Mouse (Mus musculus) G1E (cell line): Measurements from ENCODE around the gene Hist1h2bg.

Experiments used
- CTCF ChIP-seq: IDR thresholded peaks from 2 replicates; pipeline ENCODE4 v1.5.1; 2012; ENCODE audit warnings: low read depth, low read length, inconsistent platforms, mixed read lengths
- GATA1 ChIP-seq: IDR thresholded peaks from 2 replicates; pipeline ENCODE4 v1.6.1; 2012; ENCODE audit warnings: borderline replicate concordance, low read length, inconsistent platforms, mixed read lengths

DNA sequence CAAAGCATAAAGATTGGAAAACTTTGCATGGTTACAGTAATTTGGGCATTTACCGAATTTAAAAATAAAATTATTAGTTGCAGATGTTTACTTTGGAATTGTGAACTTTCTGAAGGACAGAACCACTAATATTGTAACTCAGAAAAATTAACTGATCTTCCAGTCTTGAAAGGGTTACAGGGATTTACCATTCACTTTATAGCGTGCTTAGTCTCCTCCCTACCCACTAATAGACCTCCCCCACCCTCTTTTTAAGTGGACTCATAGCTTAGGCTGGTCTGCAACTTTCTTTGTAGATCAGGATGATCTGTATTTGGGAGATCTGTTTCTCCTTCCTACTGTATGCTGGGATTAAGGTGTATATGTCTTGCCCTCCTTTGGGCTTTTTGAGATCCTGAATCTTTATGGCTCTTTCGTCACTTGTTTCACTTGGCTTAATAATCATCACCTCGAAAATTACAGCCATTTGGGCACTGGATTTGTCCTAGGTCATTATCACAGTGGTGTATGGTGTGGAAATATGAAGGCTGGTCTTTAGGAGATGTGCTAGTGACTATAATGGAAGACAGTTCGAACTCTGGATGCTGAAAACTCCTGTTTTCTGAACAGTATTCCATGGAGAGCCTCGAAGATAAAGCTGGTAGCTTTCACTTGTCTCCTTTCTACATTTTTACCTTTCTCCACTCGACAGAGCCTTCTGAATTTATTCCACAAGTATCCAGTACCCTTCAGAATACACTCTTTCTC is 34.9 kb upstream of the Hist1h2bg start:
- TF ChIP-seq CTCF (no peak), GATA1 (no peak)
